Comparison of ENCODE assay signal across 30 mouse cellular contexts in genomic region chr15:98864951-98865350, GRCm38 (mm10). TPM values are rescaled to one million over a fixed set of nuclear protein-coding genes. Genes with fewer than 3 reads are reported as not detected.
"Had no signal": no experiment of that assay in that cellular context is flagged by ENCODE, and none has a peak within 500 bp of the region (broad histone marks: within the 10 kb centered on the region; RNA-seq: fewer than 3 reads in every experiment).

No protein-coding gene starts in this region.

- H3K27me3 ChIP-seq: limb, embryonic 12.5 days; limb, embryonic 13.5 days; limb, embryonic 15.5 days; liver, embryonic 12.5 days; liver, embryonic 13.5 days; liver, embryonic 15.5 days; lung, embryonic 15.5 days; megakaryocyte, embryonic 14.5 days; midbrain, embryonic 12.5 days; midbrain, embryonic 13.5 days; midbrain, embryonic 15.5 days; neural tube, embryonic 12.5 days had no signal

- DNase-seq: left cerebral cortex, postnatal 4 days; liver; liver, embryonic 13.5 days; liver, postnatal 0 days; lung, adult 18-20 months; lung, adult 2 months; lung, embryonic 14.5 days; lung, postnatal 14 days; lung, postnatal 36 days; midbrain, embryonic 14.5 days had no signal

- H3K4me3 ChIP-seq: limb, embryonic 10.5 days; limb, embryonic 12.5 days; limb, embryonic 13.5 days; limb, embryonic 15.5 days; liver, embryonic 12.5 days; liver, embryonic 13.5 days; liver, embryonic 15.5 days; lung, embryonic 15.5 days; midbrain, embryonic 10.5 days; midbrain, embryonic 12.5 days; midbrain, embryonic 13.5 days; midbrain, embryonic 15.5 days; myocyte; neural tube, embryonic 12.5 days had no signal

- H3K9ac ChIP-seq: limb, embryonic 12.5 days; limb, embryonic 13.5 days; limb, embryonic 15.5 days; liver, embryonic 12.5 days; liver, embryonic 13.5 days; liver, embryonic 14.5 days; liver, embryonic 15.5 days; liver, postnatal 0 days; lung, embryonic 14.5 days; lung, embryonic 15.5 days; midbrain, embryonic 12.5 days; midbrain, embryonic 13.5 days; midbrain, embryonic 15.5 days; neural tube, embryonic 12.5 days had no signal

- H3K27ac ChIP-seq: limb, embryonic 10.5 days; limb, embryonic 13.5 days; limb, embryonic 15.5 days; liver, embryonic 12.5 days; liver, embryonic 13.5 days; liver, embryonic 14.5 days; liver, embryonic 15.5 days; lung, embryonic 15.5 days; macrophage; midbrain, embryonic 10.5 days; midbrain, embryonic 12.5 days; midbrain, embryonic 13.5 days; midbrain, embryonic 15.5 days; neural tube, embryonic 12.5 days had no signal

RNA-seq across cellular contexts. Expression of gene Dhh, which starts 33.4 kb away (rescaled TPM):
- total RNA-seq: megakaryocyte progenitor cell, adult 5-6 weeks; megakaryocyte, adult 5-6 weeks; megakaryocyte-erythroid progenitor cell, adult 5-6 weeks; monocyte, adult 5-6 weeks had no signal
- polyA plus RNA-seq: liver, postnatal 0 days; macrophage had no signal
